Mouse (Mus musculus) heart, adult 2 months (tissue): ENCODE measurements around the gene Methig1.

Experiments used
- CTCF ChIP-seq: fragments of 200-600 bp; IDR thresholded peaks from 2 replicates; pipeline ENCODE4 v1.8.1; 2022; ENCODE audit warnings: antibody characterized with exemption, mild to moderate bottlenecking, moderate library complexity
- EP300 ChIP-seq: fragments of 200-500 bp; IDR thresholded peaks from 2 replicates; pipeline ENCODE4 v1.6.1; 2011; ENCODE audit warnings: low read depth, low read length, control low read depth; ENCODE audit not compliant: insufficient read depth
- POLR2A ChIP-seq: fragments of 200-500 bp; IDR thresholded peaks from 2 replicates; pipeline ENCODE4 v1.6.1; 2011; ENCODE audit warnings: mild to moderate bottlenecking, low read depth, low read length, control low read depth; ENCODE audit not compliant: insufficient read depth

DNA sequence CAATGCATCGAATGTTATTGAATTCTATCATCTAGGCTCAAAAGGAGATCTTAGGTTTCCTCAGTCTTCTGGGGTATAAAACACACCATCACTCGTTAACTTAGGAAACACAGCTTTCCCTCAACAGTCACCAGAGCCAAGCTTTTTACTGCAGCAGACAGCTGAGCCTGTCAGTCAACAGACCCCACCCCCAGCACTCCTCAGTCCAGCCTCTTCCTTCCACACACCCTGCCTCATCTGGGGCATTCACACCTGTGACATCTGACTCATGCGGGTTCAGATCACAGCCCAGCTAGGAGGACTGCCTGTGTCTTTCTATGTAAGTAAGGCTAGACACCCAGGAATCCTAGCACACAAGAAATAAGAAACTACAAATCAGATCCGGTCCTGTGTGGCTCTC lies 61.1 kb downstream of the Methig1 start:
- no peak for TF ChIP-seq CTCF
- TF ChIP-seq EP300: no peak
- no peak for TF ChIP-seq POLR2A
